Mouse (Mus musculus) myocyte (in vitro differentiated cells): ENCODE data around the gene Slc44a1.

Experiments used
- E2F4 ChIP-seq: IDR thresholded peaks from one replicate; pipeline ENCODE4 v1.6.1; 2011; ENCODE audit warnings: mild to moderate bottlenecking, control low read depth, moderate library complexity; ENCODE audit not compliant: insufficient read depth
- USF1 ChIP-seq: IDR thresholded peaks from one replicate; pipeline ENCODE4 v1.6.1; 2011; ENCODE audit warnings: low read depth, mild to moderate bottlenecking, control low read depth, moderate library complexity

- no peak for TF ChIP-seq USF1
- TF ChIP-seq E2F4: no peak
Measured at GRCm38 (mm10) chr4:53537539-53537938, 97.3 kb downstream of the Slc44a1 start.
